Mouse (Mus musculus): ENCODE measurements at regions not wholly inside any gene's neighbourhood (a gene's known extent, or its start where the extent isn't known, plus 50 kb on each side); places are given as distances from the start of the nearest gene placed in this dataset.

DNA sequence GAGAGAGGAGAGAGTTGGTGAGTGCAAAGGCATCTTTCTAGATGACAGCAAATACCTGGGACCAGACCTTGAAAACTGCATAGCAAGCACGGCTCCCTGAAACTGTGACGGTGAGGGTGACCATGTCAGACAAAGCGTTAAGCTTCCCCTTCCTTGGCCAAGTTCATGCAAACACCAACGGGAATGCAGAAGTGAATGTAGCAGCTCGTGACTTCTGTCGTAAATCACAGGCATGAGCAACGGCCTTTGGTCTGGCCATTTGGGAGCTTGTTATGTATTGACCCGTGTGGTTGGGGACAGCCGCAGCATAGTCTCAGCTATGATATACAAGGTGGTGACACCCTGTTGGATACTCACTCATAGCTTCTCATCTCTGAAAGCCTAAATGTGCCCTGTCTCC is 156.4 kb downstream of the Utp18 start:
- TF ChIP-seq POLR2A (IDR thresholded peaks at IDR 0.05; ENCODE audit: borderline replicate concordance, low read depth, low read length) (no peak), CTCF (IDR thresholded peaks at IDR 0.05; ENCODE audit: low read depth, low read length) (no peak)
